Mouse (Mus musculus): Measurements from ENCODE around the gene Olfr1426. TPM values are rescaled to one million over a fixed set of nuclear protein-coding genes. Genes with fewer than 3 reads are reported as not detected.

Gene Olfr1426
- polyA plus RNA-seq (2012; rRNA removed; ENCODE audit: low replicate concordance), result not detected in 2 replicates

GRCm38 (mm10) chr19:12091913-12092312 lies at the start of gene Olfr1426:
TSS of gene Olfr1426 (minus strand) at chr19:12092013.

GRCm38 (mm10) chr19:12123103-12123502 lies 31.3 kb upstream of the Olfr1426 start, which contains the start of gene Olfr76:
TSS of gene Olfr76 (minus strand) at chr19:12123203.

GRCm38 (mm10) chr19:12115797-12116196 lies 24.0 kb upstream of the Olfr1426 start, which contains the start of gene Olfr1428:
TSS of gene Olfr1428 (minus strand) at chr19:12115897.

GRCm38 (mm10) chr19:12103234-12103633 lies 11.4 kb upstream of the Olfr1426 start, which contains the start of gene Olfr1427:
TSS of gene Olfr1427 (minus strand) at chr19:12103334.

GRCm38 (mm10) chr19:12077631-12078030 lies 14.2 kb downstream of the Olfr1426 start, which contains the start of gene Olfr1425:
TSS of gene Olfr1425 (minus strand) at chr19:12077731.

GRCm38 (mm10) chr19:12062582-12062981 lies 29.2 kb downstream of the Olfr1426 start, which contains the start of gene Olfr1424:
TSS of gene Olfr1424 (minus strand) at chr19:12062682.

GRCm38 (mm10) chr19:12041217-12041616 lies 50.6 kb downstream of the Olfr1426 start, which contains the start of gene Olfr1423:
TSS of gene Olfr1423 (minus strand) at chr19:12041317.

Other genes with a start within 250 kb of the Olfr1426 start
- gene Olfr1418, start 230.9 kb downstream of the Olfr1426 start, polyA plus RNA-seq (2012; rRNA removed; ENCODE audit: low replicate concordance), result not detected in 2 replicates
- gene Olfr1419, start 216.9 kb downstream of the Olfr1426 start, polyA plus RNA-seq (2012; rRNA removed; ENCODE audit: low replicate concordance), result not detected in 2 replicates
- gene Olfr1420, start 205.4 kb downstream of the Olfr1426 start, polyA plus RNA-seq (2012; rRNA removed; ENCODE audit: low replicate concordance), result not detected in 2 replicates
- gene Patl1, start 179.6 kb downstream of the Olfr1426 start, polyA plus RNA-seq (2012; rRNA removed; ENCODE audit: low replicate concordance), result 15.0 and 25.6 TPM in 2 replicates
- 10.3 and 21.0 TPM in 2 replicates for gene Osbp, start 126.1 kb downstream of the Olfr1426 start, polyA plus RNA-seq (2012; rRNA removed; ENCODE audit: low replicate concordance)
- not detected in 2 replicates for gene Olfr1423, start 50.7 kb downstream of the Olfr1426 start, polyA plus RNA-seq (2012; rRNA removed; ENCODE audit: low replicate concordance)
- not detected in 2 replicates for gene Olfr1424, start 29.3 kb downstream of the Olfr1426 start, polyA plus RNA-seq (2012; rRNA removed; ENCODE audit: low replicate concordance)
- gene Olfr1425, start 14.3 kb downstream of the Olfr1426 start, polyA plus RNA-seq (2012; rRNA removed; ENCODE audit: low replicate concordance), result not detected in 2 replicates
- gene Olfr1427, start 11.3 kb upstream of the Olfr1426 start, polyA plus RNA-seq (2012; rRNA removed; ENCODE audit: low replicate concordance), result not detected in 2 replicates
- gene Olfr1428, start 23.9 kb upstream of the Olfr1426 start, polyA plus RNA-seq (2012; rRNA removed; ENCODE audit: low replicate concordance), result not detected in 2 replicates
- gene Olfr76, start 31.2 kb upstream of the Olfr1426 start, polyA plus RNA-seq (2012; rRNA removed; ENCODE audit: low replicate concordance), result not detected in 2 replicates
- not detected in 2 replicates for gene Olfr1555-ps1, start 78.1 kb upstream of the Olfr1426 start, polyA plus RNA-seq (2012; rRNA removed; ENCODE audit: low replicate concordance)
- not detected in 2 replicates for gene Olfr1431, start 108.6 kb upstream of the Olfr1426 start, polyA plus RNA-seq (2012; rRNA removed; ENCODE audit: low replicate concordance)
- not detected in 2 replicates for gene Olfr1432, start 140.6 kb upstream of the Olfr1426 start, polyA plus RNA-seq (2012; rRNA removed; ENCODE audit: low replicate concordance)
- not detected in 2 replicates for gene Olfr262, start 149.6 kb upstream of the Olfr1426 start, polyA plus RNA-seq (2012; rRNA removed; ENCODE audit: low replicate concordance)
- not detected in 2 replicates for gene Olfr235, start 169.0 kb upstream of the Olfr1426 start, polyA plus RNA-seq (2012; rRNA removed; ENCODE audit: low replicate concordance)
- gene Olfr1434, start 187.8 kb upstream of the Olfr1426 start, polyA plus RNA-seq (2012; rRNA removed; ENCODE audit: low replicate concordance), result not detected in 2 replicates
- not detected in 2 replicates for gene Olfr1436, start 207.1 kb upstream of the Olfr1426 start, polyA plus RNA-seq (2012; rRNA removed; ENCODE audit: low replicate concordance)
- gene Olfr1437, start 233.1 kb upstream of the Olfr1426 start, polyA plus RNA-seq (2012; rRNA removed; ENCODE audit: low replicate concordance), result not detected in 2 replicates
- gene Olfr1438-ps1, start 243.9 kb upstream of the Olfr1426 start, polyA plus RNA-seq (2012; rRNA removed; ENCODE audit: low replicate concordance), result not detected in 2 replicates